Mouse (Mus musculus) heart, embryonic 11.5 days (tissue): ENCODE results near the gene Egfr. TPM values are rescaled to one million over a fixed set of nuclear protein-coding genes. Genes with fewer than 3 reads are reported as not detected.

Experiments
- ATAC-seq: fragments of 200-750 bp; cut with Nextera tagmentation; replicated peaks from 2 replicates; pipeline ENCODE4 v1.8.0; 2017; ENCODE audit warnings: moderate library complexity; ENCODE audit not compliant: insufficient number of reproducible peaks, low FRiP score, low TSS enrichment
- H3K27ac ChIP-seq: fragments of 300-500 bp; sonication (generic); 2 replicates; pipeline ENCODE4 v1.5.1; 2014; ENCODE audit warnings: mild to moderate bottlenecking, low read depth, low read length
- H3K27me3 ChIP-seq: fragments of 300-500 bp; sonication (generic); 2 replicates; pipeline ENCODE4 v1.6.1; 2014; ENCODE audit warnings: mild to moderate bottlenecking, low read length, mixed read lengths; ENCODE audit not compliant: control insufficient read depth, insufficient read depth
- H3K36me3 ChIP-seq: fragments of 300-500 bp; sonication (generic); 2 replicates; pipeline ENCODE4 v1.6.1; 2014; ENCODE audit warnings: mild to moderate bottlenecking, low read length, moderate library complexity, mixed read lengths; ENCODE audit not compliant: control insufficient read depth, insufficient read depth
- H3K4me1 ChIP-seq: fragments of 300-500 bp; sonication (generic); 2 replicates; pipeline ENCODE4 v1.6.1; 2014; ENCODE audit warnings: low read length; ENCODE audit not compliant: control insufficient read depth, insufficient read depth
- H3K4me2 ChIP-seq: fragments of 300-500 bp; sonication (generic); 2 replicates; pipeline ENCODE4 v1.6.1; 2014; ENCODE audit warnings: mild to moderate bottlenecking, moderate library complexity
- H3K4me3 ChIP-seq: fragments of 300-500 bp; sonication (generic); 2 replicates; pipeline ENCODE4 v1.5.1; 2014; ENCODE audit warnings: low read depth, low read length
- H3K9ac ChIP-seq: fragments of 300-500 bp; sonication (generic); 2 replicates; pipeline ENCODE4 v1.6.1; 2014; ENCODE audit warnings: mild to moderate bottlenecking, low read depth, low read length, moderate library complexity
- H3K9me3 ChIP-seq: fragments of 300-500 bp; sonication (generic); replicated peaks from 2 replicates; pipeline ENCODE4 v1.6.1; 2016; ENCODE audit warnings: low read length; ENCODE audit not compliant: control insufficient read depth
- WGBS: fragments of 180-500 bp; shearing (Covaris S2); extraction: QIAGEN DNeasy Blood & Tissue Kit; methylation state at CpG from one replicate; pipeline ENCODE4 v1.1.7; 2014; ENCODE audit not compliant: insufficient replicate concordance; 5-methylcytosine and 5-hydroxymethylcytosine counted together
- polyA plus RNA-seq: library from polyadenylated mRNA; unstranded; fragments of >200 nt; fragmentation: Nextera tagmentation; extraction: Ambion mirVana; gene quantifications from 2 replicates; pipeline ENCODE4 v1.2.1, GENCODE M21; 2014

The Egfr gene
- polyA plus RNA-seq, 1 experiment from 2014 or later: 3.7 TPM

DNA sequence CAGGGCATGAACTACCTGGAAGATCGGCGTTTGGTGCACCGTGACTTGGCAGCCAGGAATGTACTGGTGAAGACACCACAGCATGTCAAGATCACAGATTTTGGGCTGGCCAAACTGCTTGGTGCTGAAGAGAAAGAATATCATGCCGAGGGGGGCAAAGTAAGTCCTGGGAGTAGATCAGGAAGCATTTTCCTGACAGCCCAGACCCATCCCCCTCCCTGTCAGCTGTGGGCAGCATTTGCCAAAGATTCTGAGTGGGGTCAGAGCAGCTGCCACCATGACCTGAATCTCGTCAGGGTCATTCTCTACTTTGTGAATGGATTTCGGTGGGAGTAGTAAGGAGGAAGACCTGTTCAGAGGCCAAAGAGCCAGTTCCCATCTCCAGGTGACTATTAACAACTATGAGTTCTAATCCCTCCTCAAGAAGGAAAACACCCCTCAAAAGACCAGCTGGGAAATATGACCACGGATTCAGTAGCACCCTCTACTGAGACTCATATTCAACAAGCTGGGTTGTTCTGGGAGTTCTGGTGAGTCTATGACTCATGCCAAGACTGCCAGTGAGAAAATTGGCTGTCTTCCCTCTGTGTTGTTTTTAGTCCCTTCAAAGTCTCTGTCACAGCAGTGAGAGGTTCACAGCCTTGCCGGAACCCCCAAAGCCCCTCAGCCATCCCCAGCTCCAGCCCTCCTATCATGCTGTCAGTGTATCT lies 152.5 kb downstream of the Egfr start:
- Histone ChIP-seq H3K27me3 (no peaks in the 10 kb centered on the region), H3K9me3 (no peaks in the 10 kb centered on the region), H3K4me3 (no peak overlapping the region), H3K27ac (no peak overlapping the region), H3K4me2 (no peak overlapping the region), H3K9ac (no peak overlapping the region), H3K36me3 (no peaks in the 10 kb centered on the region), H3K4me1 (0 out of 2 replicates have a peak, but pooled peaks cover 4% of the 10 kb centered on the region)
- 69% methylated on average over 8 of the region's 8 CpGs for whole genome bisulfite sequencing
- no peak for ATAC-seq

DNA sequence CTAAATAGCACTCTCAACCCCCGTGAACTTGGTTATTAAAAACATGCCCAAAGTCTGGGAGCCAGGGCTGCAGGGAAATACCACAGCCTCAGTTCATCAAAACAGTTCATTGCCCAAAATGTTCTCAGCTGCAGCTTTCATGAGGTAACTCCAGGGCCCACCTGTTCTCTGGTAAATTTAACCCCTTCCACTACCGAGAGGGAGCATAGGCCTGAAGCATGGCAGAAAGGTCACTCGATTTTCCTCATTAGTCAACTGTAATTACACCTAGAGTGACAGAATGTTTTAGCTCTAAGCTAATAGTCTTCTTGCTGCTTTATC lies 153.0 kb downstream of the Egfr start:
- Histone ChIP-seq H3K4me1 (0 out of 2 replicates have a peak, but pooled peaks cover 4% of the 10 kb centered on the region), H3K9ac (no peak overlapping the region), H3K9me3 (no peaks in the 10 kb centered on the region), H3K4me3 (no peak overlapping the region), H3K4me2 (no peak overlapping the region), H3K36me3 (no peaks in the 10 kb centered on the region), H3K27ac (no peak overlapping the region), H3K27me3 (no peaks in the 10 kb centered on the region)
- 52% methylated on average over 3 of the region's 3 CpGs for WGBS
- ATAC-seq: no peak

DNA sequence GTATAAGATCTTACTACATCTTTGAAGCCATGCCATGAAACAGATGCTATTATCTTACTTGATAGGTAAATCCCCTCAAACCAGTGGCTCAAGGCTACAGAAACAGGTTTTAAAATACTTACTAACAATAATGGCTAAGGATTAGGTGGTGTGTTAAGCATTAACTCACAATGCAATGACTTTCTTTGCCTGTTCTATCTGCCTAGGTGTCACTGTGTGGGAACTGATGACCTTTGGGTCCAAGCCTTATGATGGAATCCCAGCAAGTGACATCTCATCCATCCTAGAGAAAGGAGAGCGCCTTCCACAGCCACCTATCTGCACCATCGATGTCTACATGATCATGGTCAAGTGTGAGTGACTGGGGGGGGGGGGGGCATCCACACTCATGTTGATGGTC lies 154.5 kb downstream of the Egfr start:
- Histone ChIP-seq H3K4me3 (no peak overlapping the region), H3K4me1 (0 out of 2 replicates have a peak, but pooled peaks cover 4% of the 10 kb centered on the region), H3K27ac (no peak overlapping the region), H3K9ac (no peak overlapping the region), H3K9me3 (no peaks in the 10 kb centered on the region), H3K4me2 (no peak overlapping the region), H3K27me3 (no peaks in the 10 kb centered on the region), H3K36me3 (no peaks in the 10 kb centered on the region)
- ATAC-seq: no peak
- 86% methylated on average over 2 of the region's 2 CpGs for WGBS

DNA sequence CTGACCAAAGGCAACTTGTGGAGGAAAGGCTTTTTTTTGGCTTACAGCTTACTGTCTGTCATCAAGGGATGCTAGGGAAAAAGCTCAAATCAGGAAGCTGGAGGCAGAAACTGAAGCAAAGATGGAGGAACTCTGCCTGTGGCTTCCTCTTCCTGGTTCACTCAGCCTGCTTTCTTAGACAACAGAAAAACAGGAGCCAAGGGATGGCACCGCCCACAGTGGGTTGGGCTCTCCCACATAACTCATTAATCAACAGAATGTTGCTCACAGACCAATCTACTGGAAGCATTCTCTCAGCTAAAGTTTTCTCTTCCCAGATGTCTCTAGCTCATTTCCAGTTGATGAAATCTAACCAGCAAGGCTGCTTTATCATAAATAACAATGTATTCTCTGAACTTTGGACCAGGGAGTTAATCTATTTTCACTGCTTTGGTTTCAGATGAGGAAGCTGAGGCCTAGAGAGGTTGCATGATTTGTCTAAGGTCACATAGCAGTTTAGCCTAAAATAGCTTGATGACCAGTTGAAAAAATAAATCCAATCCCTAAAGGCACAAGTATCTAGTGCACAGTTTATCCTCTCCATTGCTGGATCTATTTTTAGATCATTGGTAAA lies 155.6 kb downstream of the Egfr start:
- no peak for ATAC-seq
- Histone ChIP-seq H3K9ac (no peak overlapping the region), H3K4me2 (no peak overlapping the region), H3K36me3 (no peaks in the 10 kb centered on the region), H3K9me3 (no peaks in the 10 kb centered on the region), H3K4me3 (no peak overlapping the region), H3K27ac (no peak overlapping the region), H3K4me1 (0 out of 2 replicates have a peak, but pooled peaks cover 4% of the 10 kb centered on the region), H3K27me3 (no peaks in the 10 kb centered on the region)
- WGBS: 84% methylated on average over 1 of the region's 1 CpGs

DNA sequence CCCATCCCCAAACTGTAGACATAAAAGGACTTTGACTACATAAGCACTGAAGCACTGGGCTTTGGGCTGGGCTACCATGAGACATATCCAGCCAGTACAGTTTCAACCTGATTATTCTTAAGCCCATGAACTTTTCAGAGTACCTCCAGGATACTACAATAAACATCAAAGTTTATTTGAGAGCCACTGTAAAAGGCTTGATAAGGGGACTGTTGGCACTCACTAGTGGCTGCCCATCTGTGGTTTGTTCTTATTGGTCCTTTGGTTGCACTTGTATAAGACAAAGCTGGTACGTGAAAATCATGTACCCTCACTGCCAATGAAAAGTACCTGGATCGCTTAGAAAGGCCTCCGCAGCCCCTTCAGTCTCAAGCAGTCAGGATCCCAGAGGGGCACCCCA lies 162.8 kb downstream of the Egfr start:
- Histone ChIP-seq H3K27ac (no peak overlapping the region), H3K9ac (no peak overlapping the region), H3K4me2 (no peak overlapping the region), H3K36me3 (no peaks in the 10 kb centered on the region), H3K9me3 (no peaks in the 10 kb centered on the region), H3K4me1 (no peaks in the 10 kb centered on the region), H3K27me3 (no peaks in the 10 kb centered on the region), H3K4me3 (no peak overlapping the region)
- 79% methylated on average over 3 of the region's 3 CpGs for WGBS
- no peak for ATAC-seq

DNA sequence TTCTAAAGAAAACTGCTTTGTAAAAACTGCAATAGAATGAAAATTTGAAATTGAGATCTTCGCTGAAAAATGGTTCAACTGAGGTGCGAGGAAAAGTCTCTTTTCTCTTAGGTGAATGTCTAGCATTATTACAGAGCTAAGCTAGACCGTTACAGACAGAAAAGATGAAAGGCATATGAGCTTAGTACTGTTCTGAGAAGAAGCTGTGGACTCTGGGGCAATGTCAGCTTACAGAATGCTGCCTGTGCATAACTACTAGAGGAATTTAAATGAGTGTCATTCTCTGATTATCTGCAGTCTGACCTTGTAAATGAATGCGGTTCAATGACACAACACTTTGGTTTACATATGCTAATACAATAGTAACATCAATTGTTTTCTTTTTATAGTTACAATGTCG lies 163.8 kb downstream of the Egfr start:
- no peaks in the 10 kb centered on the region for H3K4me1 ChIP-seq
- H3K27me3 ChIP-seq: no peaks in the 10 kb centered on the region
- no peak overlapping the region for H3K4me3 ChIP-seq
- H3K27ac ChIP-seq: no peak overlapping the region
- 74% methylated on average over 5 of the region's 5 CpGs for WGBS
- no peaks in the 10 kb centered on the region for H3K9me3 ChIP-seq
- no peak overlapping the region for H3K9ac ChIP-seq
- H3K4me2 ChIP-seq: no peak overlapping the region
- no peak for ATAC-seq
- no peaks in the 10 kb centered on the region for H3K36me3 ChIP-seq

DNA sequence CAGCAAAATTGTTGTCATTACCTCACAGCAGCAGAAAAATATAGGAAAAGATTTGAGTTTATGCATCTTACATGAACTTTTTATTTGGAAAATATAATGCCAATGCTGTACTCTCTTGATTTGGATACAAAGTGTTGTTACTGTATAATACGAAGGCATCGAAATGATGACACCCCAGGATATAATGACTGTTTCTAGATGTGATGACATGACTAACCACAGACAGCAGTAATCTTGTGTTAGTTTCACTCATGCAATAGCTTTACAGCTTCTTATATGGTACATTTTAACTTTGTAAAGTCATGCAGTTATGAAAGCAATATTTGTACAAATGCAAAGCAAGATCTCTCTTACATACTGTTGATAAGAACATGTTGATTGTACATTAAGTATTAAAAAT lies 165.5 kb downstream of the Egfr start:
- no peak overlapping the region for H3K9ac ChIP-seq
- no peaks in the 10 kb centered on the region for H3K9me3 ChIP-seq
- no peaks in the 10 kb centered on the region for H3K36me3 ChIP-seq
- ATAC-seq: no peak
- H3K27me3 ChIP-seq: no peaks in the 10 kb centered on the region
- H3K4me2 ChIP-seq: no peak overlapping the region
- no peaks in the 10 kb centered on the region for H3K4me1 ChIP-seq
- WGBS: 89% methylated on average over 2 of the region's 2 CpGs
- H3K4me3 ChIP-seq: no peak overlapping the region
- H3K27ac ChIP-seq: no peak overlapping the region

DNA sequence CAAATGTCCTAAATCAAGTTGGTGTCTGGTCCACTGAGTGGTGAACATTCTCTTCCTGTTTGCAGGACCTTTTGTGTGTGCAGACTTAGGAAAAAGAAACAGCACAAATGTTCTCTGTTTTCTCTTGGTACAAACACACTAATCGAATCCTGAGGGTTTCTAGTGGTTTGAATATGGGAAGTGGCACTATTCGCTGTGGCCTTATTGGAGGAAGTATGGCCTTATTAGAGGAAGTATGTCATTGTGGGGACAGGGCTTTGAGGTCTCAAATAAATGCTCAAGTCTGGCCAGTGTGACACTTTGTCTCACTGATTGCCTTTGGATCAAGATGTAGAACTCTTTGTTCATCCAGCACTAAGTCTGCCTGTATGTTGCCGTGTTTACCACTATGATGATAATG lies 180.2 kb downstream of the Egfr start:
- no peaks in the 10 kb centered on the region for H3K36me3 ChIP-seq
- no peak overlapping the region for H3K4me2 ChIP-seq
- H3K4me1 ChIP-seq: no peaks in the 10 kb centered on the region
- H3K9ac ChIP-seq: no peak overlapping the region
- WGBS: 79% methylated on average over 3 of the region's 3 CpGs
- no peak for ATAC-seq
- H3K27me3 ChIP-seq: no peaks in the 10 kb centered on the region
- no peaks in the 10 kb centered on the region for H3K9me3 ChIP-seq
- no peak overlapping the region for H3K27ac ChIP-seq
- no peak overlapping the region for H3K4me3 ChIP-seq
